Mouse (Mus musculus): Measurements from ENCODE around the gene Vps18.

The Vps18 gene

GRCm38 (mm10) chr2:119344537-119345138 is 56.1 kb downstream of the Vps18 start:
- no peak for DNase-seq (ENCODE audit: low read depth, low spot score)
